Mouse (Mus musculus) embryonic facial prominence, embryonic 11.5 days (tissue): ENCODE measurements around the gene Klk11. TPM values are rescaled to one million over a fixed set of nuclear protein-coding genes. Genes with fewer than 3 reads are reported as not detected.

Experiments
- ATAC-seq: fragments of 200-750 bp; cut with Nextera tagmentation; replicated peaks from 2 replicates; pipeline ENCODE4 v1.8.0; 2017; ENCODE audit warnings: low read depth; ENCODE audit not compliant: insufficient number of reproducible peaks, low FRiP score, low TSS enrichment
- DNase-seq: peaks from one replicate; pipeline ENCODE4 v3.0.0-alpha.2; 2015; ENCODE audit warnings: low spot score
- H3K27ac ChIP-seq: fragments of 300-500 bp; sonication (generic); replicated peaks from 2 replicates; pipeline ENCODE4 v1.5.1; 2014; ENCODE audit warnings: mild to moderate bottlenecking, low read depth, low read length, control low read depth
- H3K27me3 ChIP-seq: fragments of 300-500 bp; sonication (generic); 2 replicates; pipeline ENCODE4 v1.6.1; 2014; ENCODE audit warnings: mild to moderate bottlenecking, low read length, moderate library complexity, mixed read lengths; ENCODE audit not compliant: control insufficient read depth, insufficient read depth
- H3K36me3 ChIP-seq: fragments of 300-500 bp; sonication (generic); replicated peaks from 2 replicates; pipeline ENCODE4 v1.6.1; 2014; ENCODE audit warnings: low read depth, mild to moderate bottlenecking, low read length, moderate library complexity, mixed read lengths; ENCODE audit not compliant: control insufficient read depth, insufficient read depth
- H3K4me1 ChIP-seq: fragments of 300-500 bp; sonication (generic); 2 replicates; pipeline ENCODE4 v1.6.1; 2014; ENCODE audit warnings: low read length, mixed read lengths; ENCODE audit not compliant: control insufficient read depth, insufficient read depth
- H3K4me2 ChIP-seq: fragments of 300-500 bp; sonication (generic); 2 replicates; pipeline ENCODE4 v1.6.1; 2014; ENCODE audit warnings: low read depth, mild to moderate bottlenecking, control low read depth, low read length, moderate library complexity
- H3K4me3 ChIP-seq: fragments of 300-500 bp; sonication (generic); 2 replicates; pipeline ENCODE4 v1.5.1; 2014; ENCODE audit warnings: low read depth, low read length, control low read depth
- H3K9ac ChIP-seq: fragments of 300-500 bp; sonication (generic); replicated peaks from 2 replicates; pipeline ENCODE4 v1.6.1; 2014; ENCODE audit warnings: mild to moderate bottlenecking, control low read depth, low read length
- H3K9me3 ChIP-seq: fragments of 300-500 bp; sonication (generic); replicated peaks from 2 replicates; pipeline ENCODE4 v1.6.1; 2016; ENCODE audit warnings: mild to moderate bottlenecking, low read length, inconsistent platforms, mixed read lengths; ENCODE audit not compliant: control insufficient read depth
- WGBS: fragments of 180-500 bp; shearing (Covaris S2); extraction: QIAGEN DNeasy Blood & Tissue Kit; methylation state at CpG from one replicate; pipeline ENCODE4 v1.1.7; 2014; 5-methylcytosine and 5-hydroxymethylcytosine counted together
- polyA plus RNA-seq: library from polyadenylated mRNA; unstranded; fragments of >200 nt; fragmentation: Nextera tagmentation; extraction: Ambion mirVana; gene quantifications from 2 replicates; pipeline ENCODE4 v1.2.1, GENCODE M21; 2014

Gene Klk11
- polyA plus RNA-seq, 1 experiment from 2014 or later = not detected

- DNase-seq (no peak), ATAC-seq (no peak)
- no peaks in the 10 kb centered on the region for H3K4me1 ChIP-seq
- no peak overlapping the region for H3K4me3 ChIP-seq
- no peaks in the 10 kb centered on the region for H3K27me3 ChIP-seq
- H3K27ac ChIP-seq = no peak overlapping the region
- WGBS = 83% methylated on average over 4 of the region's 4 CpGs
- H3K9me3 ChIP-seq = no peaks in the 10 kb centered on the region
- H3K4me2 ChIP-seq = no peak overlapping the region
- H3K9ac ChIP-seq = no peak overlapping the region
- H3K36me3 ChIP-seq = no peaks in the 10 kb centered on the region
Observed at GRCm38 (mm10) chr7:43827706-43828105, 53.3 kb downstream of the Klk11 start.

Other genes starting within 250 kb of the Klk11 start
- 1.3 and 1.5 TPM in 2 replicates for gene Cd33, start 230.2 kb upstream of the Klk11 start, polyA plus RNA-seq
- 5.4 and 7.1 TPM in 2 replicates for gene Zfp658, start 212.3 kb upstream of the Klk11 start, polyA plus RNA-seq
- gene Zfp719, start 195.0 kb upstream of the Klk11 start, polyA plus RNA-seq = 19.3 and 19.6 TPM in 2 replicates
- gene Zfp819, start 167.4 kb upstream of the Klk11 start, polyA plus RNA-seq = 0.14 and 0.67 TPM in 2 replicates
- not detected in 2 replicates for gene Ceacam18, start 139.9 kb upstream of the Klk11 start, polyA plus RNA-seq
- gene Siglece, start 114.4 kb upstream of the Klk11 start, polyA plus RNA-seq = 0.32 TPM in 1 of 2 replicates, not detected in the other
- 8.1 and 9.1 TPM in 2 replicates for gene Ctu1, start 102.6 kb upstream of the Klk11 start, polyA plus RNA-seq
- not detected in 2 replicates for gene Klk14, start 84.2 kb upstream of the Klk11 start, polyA plus RNA-seq
- 0.49 TPM in 2 replicates for gene Klk13, start 62.0 kb upstream of the Klk11 start, polyA plus RNA-seq
- gene Klk12, start 5.7 kb upstream of the Klk11 start, polyA plus RNA-seq = not detected in 2 replicates
- 0.15 and 0.40 TPM in 2 replicates for gene Klk10, start 6.4 kb downstream of the Klk11 start, polyA plus RNA-seq
- not detected in 2 replicates for gene Klk9, start 17.3 kb downstream of the Klk11 start, polyA plus RNA-seq
- gene Klk8, start 23.0 kb downstream of the Klk11 start, polyA plus RNA-seq = 14.4 and 19.0 TPM in 2 replicates
- not detected in 2 replicates for gene Klk7, start 36.7 kb downstream of the Klk11 start, polyA plus RNA-seq
- 0.29 TPM in 1 of 2 replicates, not detected in the other for gene Klk6, start 49.9 kb downstream of the Klk11 start, polyA plus RNA-seq
- gene Klk5, start 67.4 kb downstream of the Klk11 start, polyA plus RNA-seq = not detected in 2 replicates
- gene Klk4, start 106.6 kb downstream of the Klk11 start, polyA plus RNA-seq = 0.28 TPM in 1 of 2 replicates, not detected in the other
- gene Klk15, start 159.1 kb downstream of the Klk11 start, polyA plus RNA-seq = not detected in 2 replicates
- not detected in 2 replicates for gene Klk1b8, start 176.1 kb downstream of the Klk11 start, polyA plus RNA-seq
- not detected in 2 replicates for gene Klk1b1, start 192.1 kb downstream of the Klk11 start, polyA plus RNA-seq
- not detected in 2 replicates for gene Klk1b9, start 201.5 kb downstream of the Klk11 start, polyA plus RNA-seq
- not detected in 2 replicates for gene Klk1b11, start 221.3 kb downstream of the Klk11 start, polyA plus RNA-seq
- 0.15 TPM in 1 of 2 replicates, not detected in the other for gene Klk1b26, start 237.6 kb downstream of the Klk11 start, polyA plus RNA-seq